Mouse (Mus musculus): Measurements from ENCODE around the gene Tuba1c. TPM values are rescaled to one million over a fixed set of nuclear protein-coding genes. Genes with fewer than 3 reads are reported as not detected.

The Tuba1c gene
- total and polyA plus RNA-seq, 3 experiments: 129 to 163 TPM; not detected in 1

DNA sequence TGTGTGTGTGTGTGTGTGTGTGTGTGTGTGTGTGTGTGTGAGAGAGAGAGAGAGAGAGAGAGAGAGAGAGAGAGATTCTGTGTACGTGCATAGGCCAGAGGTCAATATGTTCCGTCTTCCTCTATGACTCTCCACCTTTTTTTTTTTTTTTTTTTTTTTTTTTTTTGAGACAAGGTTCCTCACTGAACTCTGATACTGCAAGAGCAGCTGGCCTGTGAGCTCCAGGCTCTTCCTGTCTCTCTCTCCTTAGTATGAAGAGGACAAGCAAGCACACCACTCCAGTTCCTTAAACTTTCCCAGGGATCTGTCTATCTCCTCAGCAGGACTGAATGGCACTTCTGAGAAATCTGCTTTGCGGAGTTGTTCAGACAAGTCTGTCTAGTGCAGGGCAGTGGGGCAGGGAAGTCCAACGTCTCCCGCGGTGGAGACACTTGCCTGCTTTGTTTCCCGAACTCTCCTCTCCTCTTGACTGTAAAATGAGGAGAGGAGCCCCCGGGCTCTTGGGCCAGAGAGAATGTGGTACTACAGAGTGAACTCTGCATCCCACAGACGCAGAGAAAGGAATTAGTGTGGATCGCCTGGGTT, 725 bp upstream of the Tuba1c start (continued):
- TF ChIP-seq UBTF (IDR thresholded peaks at IDR 0.05; ENCODE audit: borderline replicate concordance, insufficient read depth, low read depth, low read length) (no peak), GABPA (IDR thresholded peaks at IDR 0.05; ENCODE audit: low read depth, low read length) (no peak), MAFK (IDR thresholded peaks at IDR 0.05; ENCODE audit: borderline replicate concordance, low read depth, low read length) (no peak), ZMIZ1 (IDR thresholded peaks at IDR 0.05; ENCODE audit: low read depth, low read length) (peak; percentile 65; the same call in 1 of the 2 replicates), ZKSCAN1 (IDR thresholded peaks at IDR 0.05; ENCODE audit: low read depth, low read length) (peak; percentile 21; the same call in 1 of the 2 replicates), MYB (IDR thresholded peaks at IDR 0.05; ENCODE audit: low read depth, low read length) (no peak), GATA1 (IDR thresholded peaks at IDR 0.05; ENCODE audit: low read depth, low read length) (no peak), CHD1 (IDR thresholded peaks at IDR 0.05; ENCODE audit: low read depth, low read length) (peak; percentile 42; the same call in 1 of the 2 replicates), ETS1 (IDR thresholded peaks at IDR 0.05; ENCODE audit: low read depth, low read length) (peak; percentile 71), HCFC1 (IDR thresholded peaks at IDR 0.05; ENCODE audit: low read depth, low read length) (peak; percentile 60), NELFE (IDR thresholded peaks at IDR 0.05; ENCODE audit: low read depth, low read length) (peak; percentile 52; the same call in 1 of the 2 replicates), TBP (IDR thresholded peaks at IDR 0.05; ENCODE audit: low read depth, low read length) (peak; percentile 76; the same call in 1 of the 2 replicates)

DNA sequence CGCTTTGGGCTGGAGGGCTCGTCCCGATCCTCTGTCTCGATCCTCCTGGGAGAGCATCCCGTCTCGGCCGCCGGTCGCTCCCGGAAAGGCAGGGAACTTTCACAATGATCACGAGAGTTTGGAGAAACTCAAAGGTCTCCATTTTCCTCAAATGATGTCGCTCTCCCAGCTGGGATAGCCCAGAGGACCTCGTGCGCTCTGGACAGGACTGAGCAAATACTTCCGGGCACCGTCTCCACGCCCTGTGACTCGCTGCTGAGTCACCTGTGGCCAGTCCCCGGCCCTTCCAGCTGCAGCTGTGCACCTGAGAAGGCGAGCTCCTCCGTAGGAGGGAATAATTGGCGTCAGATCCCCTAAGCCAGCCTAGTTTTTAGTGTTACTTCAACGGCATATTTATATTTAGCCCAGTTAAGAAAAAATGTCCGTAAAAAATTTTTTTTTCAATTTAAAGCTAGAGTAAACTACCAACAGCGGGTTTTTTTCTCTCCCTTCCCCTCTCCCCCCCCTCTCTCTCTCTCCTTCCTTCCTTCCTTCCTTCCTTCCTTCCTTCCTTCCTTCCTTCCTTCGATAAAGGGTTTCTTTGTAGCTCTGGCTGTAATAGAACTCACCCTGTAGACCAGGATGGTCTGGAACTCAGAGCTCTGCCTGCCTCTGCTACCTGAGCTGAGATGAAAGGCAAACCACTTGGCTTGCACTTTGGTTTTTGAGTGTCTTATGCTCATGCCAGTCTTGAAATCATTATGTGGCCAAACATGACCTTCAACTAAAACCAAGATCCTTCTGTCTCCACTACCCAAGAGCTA, 1.1 kb downstream of the Tuba1c start:
- Histone ChIP-seq H3K36me3 (ENCODE audit: control insufficient read depth in 1 of 2, insufficient read depth in 2 of 2, low read length in 2 of 2) (peaks cover 14 to 29% of the 10 kb centered on the region in 2 experiments), H3K27ac (ENCODE audit: control insufficient read depth, low read depth, low read length) (peak overlapping the region; percentile 80), H3K9me3 (replicated peaks; ENCODE audit: insufficient read depth, low read length) (no peaks in the 10 kb centered on the region), H3K9ac (ENCODE audit: control insufficient read depth, low read depth, low read length, poor library complexity, severe bottlenecking) (peak overlapping the region; percentile 80), H3K27me3 (ENCODE audit: control insufficient read depth in 1 of 2, insufficient read depth in 2 of 2, low read length in 2 of 2) (no peaks in the 10 kb centered on the region), H3K4me1 (ENCODE audit: control insufficient read depth in 1 of 2, insufficient read depth in 2 of 2, low read length in 2 of 2) (peaks cover 8 to 21% of the 10 kb centered on the region in 2 experiments), H3K4me3 (ENCODE audit: control insufficient read depth in 1 of 2, insufficient read depth in 1 of 2, low read depth in 2 of 2, low read length in 2 of 2) (peak overlapping the region; percentile 75 to 76), H3K79me2 (ENCODE audit: control insufficient read depth, insufficient read depth, low read length, poor library complexity) (peaks cover 33% of the 10 kb centered on the region)
- TF ChIP-seq ETS1 (IDR thresholded peaks at IDR 0.05; ENCODE audit: low read depth, low read length) (0 out of 2 replicates have a peak, but pooled peaks have one; percentile 45), SIN3A (IDR thresholded peaks at IDR 0.05; ENCODE audit: low read length) (peak; percentile 29; the same call in 1 of the 2 replicates), USF1 (IDR thresholded peaks at IDR 0.05; ENCODE audit: low read depth, low read length) (0 out of 2 replicates have a peak, but pooled peaks have one; percentile 9), BHLHE40 (IDR thresholded peaks at IDR 0.05; ENCODE audit: borderline replicate concordance, low read depth, low read length) (no peak; the same call in 1 of the 2 replicates), CHD1 (IDR thresholded peaks at IDR 0.05; ENCODE audit: low read depth, low read length) (peak; percentile 98; the same call in 1 of the 2 replicates), ZMIZ1 (IDR thresholded peaks at IDR 0.05; ENCODE audit: low read depth, low read length) (no peak), ELF1 (IDR thresholded peaks at IDR 0.05; ENCODE audit: low read depth, low read length) (peak; percentile 30; the same call in 1 of the 2 replicates), ZNF384 (IDR thresholded peaks at IDR 0.05; ENCODE audit: low read depth, low read length) (peak; percentile 55)
- peak; percentile 62 for DNase-seq (ENCODE audit: low read depth, low spot score)
